Mouse (Mus musculus) liver (tissue): Measurements from ENCODE around the gene Ghr.

Experiments
- DNase-seq: peaks from one replicate; pipeline ENCODE4 v3.0.0-alpha.2; 2020; ENCODE audit warnings: mixed read lengths

Ghr gene

GRCm38 (mm10) chr15:3356073-3356766 is 227.1 kb downstream of the Ghr start:
- DNase-seq = no peak

GRCm38 (mm10) chr15:3353696-3354095 is 229.6 kb downstream of the Ghr start:
- no peak for DNase-seq

- DNase-seq = no peak
Observed at GRCm38 (mm10) chr15:3349306-3350064, 233.8 kb downstream of the Ghr start.

- DNase-seq = no peak
Observed at GRCm38 (mm10) chr15:3346682-3347081, 236.6 kb downstream of the Ghr start.

GRCm38 (mm10) chr15:3344555-3344954 is 238.7 kb downstream of the Ghr start:
- no peak for DNase-seq

- no peak for DNase-seq
Observed at GRCm38 (mm10) chr15:3341806-3342582, 241.3 kb downstream of the Ghr start.

GRCm38 (mm10) chr15:3339847-3340246 is 243.4 kb downstream of the Ghr start:
- no peak for DNase-seq

- DNase-seq = no peak
Observed at GRCm38 (mm10) chr15:3332517-3332916, 250.8 kb downstream of the Ghr start.

GRCm38 (mm10) chr15:3331813-3332212 is 251.5 kb downstream of the Ghr start:
- DNase-seq = no peak

GRCm38 (mm10) chr15:3330291-3330690 is 253.0 kb downstream of the Ghr start:
- DNase-seq = no peak

GRCm38 (mm10) chr15:3323041-3323440 is 260.3 kb downstream of the Ghr start:
- no peak for DNase-seq

GRCm38 (mm10) chr15:3319929-3320328 is 263.4 kb downstream of the Ghr start:
- DNase-seq = no peak

- no peak for DNase-seq
Observed at GRCm38 (mm10) chr15:3316617-3317016, 266.7 kb downstream of the Ghr start.

GRCm38 (mm10) chr15:3312937-3313336 is 270.4 kb downstream of the Ghr start:
- DNase-seq = no peak

GRCm38 (mm10) chr15:3309856-3310255 is 273.4 kb downstream of the Ghr start:
- DNase-seq = no peak

GRCm38 (mm10) chr15:3303426-3303825 is 279.9 kb downstream of the Ghr start, which contains the start of gene Ccdc152:
TSS of gene Ccdc152 (minus strand) at chr15:3303526.
- no peak for DNase-seq

- no peak for DNase-seq
Observed at GRCm38 (mm10) chr15:3300361-3301100, 282.8 kb downstream of the Ghr start.

- no peak for DNase-seq
Observed at GRCm38 (mm10) chr15:3297615-3298014, 285.7 kb downstream of the Ghr start.

GRCm38 (mm10) chr15:3295986-3296385 is 287.3 kb downstream of the Ghr start:
- DNase-seq = no peak

- DNase-seq = no peak
Observed at GRCm38 (mm10) chr15:3293477-3293876, 289.8 kb downstream of the Ghr start.

GRCm38 (mm10) chr15:3290435-3290834 is 292.9 kb downstream of the Ghr start:
- no peak for DNase-seq

- DNase-seq = no peak
Observed at GRCm38 (mm10) chr15:3286032-3286431, 297.3 kb downstream of the Ghr start.

- no peak for DNase-seq
Observed at GRCm38 (mm10) chr15:3281737-3282136, 301.6 kb downstream of the Ghr start.
